Mouse (Mus musculus): ENCODE data around the gene Tgfa. TPM values are rescaled to one million over a fixed set of nuclear protein-coding genes. Genes with fewer than 3 reads are reported as not detected.

Gene Tgfa
- polyA plus RNA-seq, 1 experiment from 2014 or later: 4.5 TPM

- H3K9me3 ChIP-seq (ENCODE audit: control insufficient read depth, low read length): no peaks in the 10 kb centered on the region
- no peak overlapping the region for H3K27ac ChIP-seq (replicated peaks; ENCODE audit: low read depth, low read length)
- ATAC-seq (ENCODE audit: low read depth) (no peak), DNase-seq (ENCODE audit: low spot score) (no peak)
- no peak overlapping the region for H3K4me3 ChIP-seq (ENCODE audit: low read depth, low read length)
- H3K4me1 ChIP-seq (ENCODE audit: control insufficient read depth, insufficient read depth, low read length): peaks cover 3% of the 10 kb centered on the region; the same call in 1 of the 2 replicates
- 66% methylated on average over 3 of the region's 3 CpGs for WGBS
- H3K9ac ChIP-seq (ENCODE audit: low read depth, low read length): no peak overlapping the region
- H3K36me3 ChIP-seq (ENCODE audit: control insufficient read depth, insufficient read depth, low read length): no peaks in the 10 kb centered on the region
- no peak overlapping the region for H3K4me2 ChIP-seq (ENCODE audit: low read depth, low read length)
- no peaks in the 10 kb centered on the region for H3K27me3 ChIP-seq (replicated peaks; ENCODE audit: control insufficient read depth, insufficient read depth, low read length)
Measured at GRCm38 (mm10) chr6:86160878-86161277, 34.1 kb upstream of the Tgfa start.

DNA sequence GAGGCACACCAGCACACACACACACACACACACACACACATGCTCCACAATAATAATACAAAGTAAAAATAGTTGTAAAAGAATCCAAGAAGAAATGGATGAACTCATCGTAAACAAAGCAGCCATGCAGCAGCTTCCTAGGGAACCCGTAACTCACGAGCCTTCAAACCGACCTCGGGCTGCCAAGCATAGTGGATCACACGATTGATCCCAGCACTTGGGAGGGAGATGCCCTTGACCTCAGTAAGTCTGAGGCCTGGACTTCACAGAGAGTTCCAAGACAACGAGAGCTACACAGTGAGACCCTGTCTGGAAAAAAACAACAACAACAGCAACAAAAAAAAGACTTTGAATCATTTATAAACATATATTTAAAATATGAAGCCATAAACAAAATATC, 33.4 kb upstream of the Tgfa start:
- no peaks in the 10 kb centered on the region for H3K9me3 ChIP-seq (ENCODE audit: control insufficient read depth, low read length)
- no peak overlapping the region for H3K4me3 ChIP-seq (ENCODE audit: low read depth, low read length)
- H3K9ac ChIP-seq (ENCODE audit: low read depth, low read length): no peak overlapping the region
- no peaks in the 10 kb centered on the region for H3K36me3 ChIP-seq (ENCODE audit: control insufficient read depth, insufficient read depth, low read length)
- DNase-seq (ENCODE audit: low spot score): no peak
- no peak overlapping the region for H3K27ac ChIP-seq (replicated peaks; ENCODE audit: low read depth, low read length)
- WGBS: 47% methylated on average over 7 of the region's 7 CpGs
- peaks cover 3% of the 10 kb centered on the region; the same call in 1 of the 2 replicates for H3K4me1 ChIP-seq (ENCODE audit: control insufficient read depth, insufficient read depth, low read length)
- ATAC-seq (ENCODE audit: low read depth): no peak
- no peak overlapping the region for H3K4me2 ChIP-seq (ENCODE audit: low read depth, low read length)
- H3K27me3 ChIP-seq (replicated peaks; ENCODE audit: control insufficient read depth, insufficient read depth, low read length): no peaks in the 10 kb centered on the region

DNA sequence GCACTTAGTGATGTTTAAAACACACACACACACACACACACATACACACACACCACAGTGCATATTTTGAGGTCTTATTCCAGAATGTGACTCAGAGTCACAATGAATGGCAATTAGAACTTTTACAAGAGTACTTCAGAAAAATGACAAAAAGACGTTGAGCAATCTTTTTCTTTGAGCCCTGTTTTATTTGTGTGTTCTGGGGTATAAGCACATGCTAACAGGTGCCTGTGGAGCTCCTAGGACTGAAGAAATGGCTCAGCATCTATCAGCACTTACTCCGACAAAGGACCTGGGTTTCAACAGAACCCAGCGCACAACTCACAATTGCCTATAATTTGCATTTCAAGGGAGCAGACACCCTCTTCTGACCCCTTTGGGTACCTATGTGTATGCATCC, 31.0 kb upstream of the Tgfa start:
- no peaks in the 10 kb centered on the region for H3K36me3 ChIP-seq (ENCODE audit: control insufficient read depth, insufficient read depth, low read length)
- 56% methylated on average over 3 of the region's 3 CpGs for WGBS
- no peak overlapping the region for H3K4me2 ChIP-seq (ENCODE audit: low read depth, low read length)
- no peaks in the 10 kb centered on the region for H3K27me3 ChIP-seq (replicated peaks; ENCODE audit: control insufficient read depth, insufficient read depth, low read length)
- H3K4me3 ChIP-seq (ENCODE audit: low read depth, low read length): no peak overlapping the region
- no peak overlapping the region for H3K27ac ChIP-seq (replicated peaks; ENCODE audit: low read depth, low read length)
- peaks cover 2% of the 10 kb centered on the region for H3K4me1 ChIP-seq (ENCODE audit: control insufficient read depth, insufficient read depth, low read length)
- no peak overlapping the region for H3K9ac ChIP-seq (ENCODE audit: low read depth, low read length)
- no peaks in the 10 kb centered on the region for H3K9me3 ChIP-seq (ENCODE audit: control insufficient read depth, low read length)
- DNase-seq (ENCODE audit: low spot score) (no peak), ATAC-seq (ENCODE audit: low read depth) (no peak)

DNA sequence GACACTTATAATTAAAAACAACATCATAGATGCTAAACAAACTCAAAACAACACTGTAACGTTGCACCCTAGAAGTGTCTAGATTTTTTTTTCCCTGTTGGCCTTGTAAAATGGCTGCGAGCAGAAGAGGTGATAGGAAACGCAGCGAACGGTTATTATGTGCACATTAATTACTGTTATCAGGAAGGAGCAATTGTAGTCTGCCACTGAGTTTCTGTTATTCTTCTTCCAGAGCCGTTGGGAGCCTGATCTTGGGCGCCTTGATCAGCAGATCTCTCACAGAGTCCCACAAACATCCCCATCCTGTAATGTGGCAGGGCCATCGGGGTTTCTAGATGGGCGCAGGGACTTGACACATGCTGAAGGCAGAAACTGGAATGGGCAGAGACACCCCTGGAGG, 28.6 kb upstream of the Tgfa start:
- ATAC-seq (ENCODE audit: low read depth) (no peak), DNase-seq (ENCODE audit: low spot score) (no peak)
- Histone ChIP-seq H3K36me3 (ENCODE audit: control insufficient read depth, insufficient read depth, low read length) (no peaks in the 10 kb centered on the region), H3K4me3 (ENCODE audit: low read depth, low read length) (no peak overlapping the region), H3K9me3 (ENCODE audit: control insufficient read depth, low read length) (no peaks in the 10 kb centered on the region), H3K27ac (replicated peaks; ENCODE audit: low read depth, low read length) (no peak overlapping the region), H3K9ac (ENCODE audit: low read depth, low read length) (no peak overlapping the region), H3K27me3 (replicated peaks; ENCODE audit: control insufficient read depth, insufficient read depth, low read length) (no peaks in the 10 kb centered on the region), H3K4me2 (ENCODE audit: low read depth, low read length) (no peak overlapping the region), H3K4me1 (ENCODE audit: control insufficient read depth, insufficient read depth, low read length) (peaks cover 4% of the 10 kb centered on the region)
- 84% methylated on average over 9 of the region's 9 CpGs for WGBS

- peaks cover 4% of the 10 kb centered on the region for H3K4me1 ChIP-seq (ENCODE audit: control insufficient read depth, insufficient read depth, low read length)
- 43% methylated on average over 5 of the region's 5 CpGs for WGBS
- DNase-seq (ENCODE audit: low spot score) (peak; percentile 20), ATAC-seq (ENCODE audit: low read depth) (no peak)
- H3K36me3 ChIP-seq (ENCODE audit: control insufficient read depth, insufficient read depth, low read length): no peaks in the 10 kb centered on the region
- no peak overlapping the region for H3K27ac ChIP-seq (replicated peaks; ENCODE audit: low read depth, low read length)
- H3K27me3 ChIP-seq (replicated peaks; ENCODE audit: control insufficient read depth, insufficient read depth, low read length): no peaks in the 10 kb centered on the region
- no peaks in the 10 kb centered on the region for H3K9me3 ChIP-seq (ENCODE audit: control insufficient read depth, low read length)
- no peak overlapping the region for H3K4me2 ChIP-seq (ENCODE audit: low read depth, low read length)
- no peak overlapping the region for H3K4me3 ChIP-seq (ENCODE audit: low read depth, low read length)
- no peak overlapping the region for H3K9ac ChIP-seq (ENCODE audit: low read depth, low read length)
Measured at GRCm38 (mm10) chr6:86167851-86168250, 27.2 kb upstream of the Tgfa start.

DNA sequence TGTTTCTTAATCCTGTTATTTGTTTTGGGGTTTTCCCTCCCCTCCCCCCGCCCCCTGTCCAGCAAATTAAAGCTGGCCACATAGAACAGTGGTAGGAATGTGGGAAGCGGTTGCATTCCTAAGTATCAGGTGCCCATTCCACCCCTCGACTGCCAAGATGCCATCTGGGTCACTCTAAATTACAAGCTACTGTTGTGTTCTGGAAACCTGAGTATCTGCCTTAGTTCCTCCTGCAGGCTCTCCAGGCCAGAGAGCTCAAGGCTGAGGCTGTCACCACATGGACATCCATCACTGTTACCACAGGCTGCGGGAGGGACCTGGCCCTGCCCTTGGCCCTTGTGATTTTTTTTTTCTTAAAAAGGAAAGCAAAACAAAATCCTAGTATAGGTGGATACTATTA, 25.9 kb upstream of the Tgfa start:
- no peak overlapping the region for H3K4me3 ChIP-seq (ENCODE audit: low read depth, low read length)
- H3K9ac ChIP-seq (ENCODE audit: low read depth, low read length): no peak overlapping the region
- no peaks in the 10 kb centered on the region for H3K9me3 ChIP-seq (ENCODE audit: control insufficient read depth, low read length)
- H3K36me3 ChIP-seq (ENCODE audit: control insufficient read depth, insufficient read depth, low read length): no peaks in the 10 kb centered on the region
- no peak overlapping the region for H3K27ac ChIP-seq (replicated peaks; ENCODE audit: low read depth, low read length)
- peak; percentile 77; the same call in 1 of the 2 replicates for ATAC-seq (ENCODE audit: low read depth)
- no peak overlapping the region for H3K4me2 ChIP-seq (ENCODE audit: low read depth, low read length)
- H3K4me1 ChIP-seq (ENCODE audit: control insufficient read depth, insufficient read depth, low read length): peaks cover 4% of the 10 kb centered on the region
- no peaks in the 10 kb centered on the region for H3K27me3 ChIP-seq (replicated peaks; ENCODE audit: control insufficient read depth, insufficient read depth, low read length)
- WGBS: 41% methylated on average over 4 of the region's 4 CpGs
- DNase-seq (ENCODE audit: low spot score): peak; percentile 59

- H3K4me3 ChIP-seq (ENCODE audit: low read depth, low read length): no peak overlapping the region
- no peak overlapping the region for H3K27ac ChIP-seq (replicated peaks; ENCODE audit: low read depth, low read length)
- 58% methylated on average over 5 of the region's 5 CpGs for WGBS
- no peaks in the 10 kb centered on the region for H3K27me3 ChIP-seq (replicated peaks; ENCODE audit: control insufficient read depth, insufficient read depth, low read length)
- no peak overlapping the region for H3K4me2 ChIP-seq (ENCODE audit: low read depth, low read length)
- H3K36me3 ChIP-seq (ENCODE audit: control insufficient read depth, insufficient read depth, low read length): no peaks in the 10 kb centered on the region
- no peak overlapping the region for H3K9ac ChIP-seq (ENCODE audit: low read depth, low read length)
- DNase-seq (ENCODE audit: low spot score) (peak; percentile 33), ATAC-seq (ENCODE audit: low read depth) (no peak)
- H3K4me1 ChIP-seq (ENCODE audit: control insufficient read depth, insufficient read depth, low read length): peaks cover 12% of the 10 kb centered on the region; the same call in 1 of the 2 replicates
- H3K9me3 ChIP-seq (ENCODE audit: control insufficient read depth, low read length): no peaks in the 10 kb centered on the region
Measured at GRCm38 (mm10) chr6:86176236-86176635, 18.8 kb upstream of the Tgfa start.

GRCm38 (mm10) chr6:86176721-86177120, 18.3 kb upstream of the Tgfa start:
- Histone ChIP-seq H3K9ac (ENCODE audit: low read depth, low read length) (no peak overlapping the region), H3K27me3 (replicated peaks; ENCODE audit: control insufficient read depth, insufficient read depth, low read length) (no peaks in the 10 kb centered on the region), H3K4me3 (ENCODE audit: low read depth, low read length) (no peak overlapping the region), H3K36me3 (ENCODE audit: control insufficient read depth, insufficient read depth, low read length) (no peaks in the 10 kb centered on the region), H3K4me2 (ENCODE audit: low read depth, low read length) (no peak overlapping the region), H3K9me3 (ENCODE audit: control insufficient read depth, low read length) (no peaks in the 10 kb centered on the region), H3K27ac (replicated peaks; ENCODE audit: low read depth, low read length) (no peak overlapping the region), H3K4me1 (ENCODE audit: control insufficient read depth, insufficient read depth, low read length) (peaks cover 12% of the 10 kb centered on the region; the same call in 1 of the 2 replicates)
- no peak for ATAC-seq (ENCODE audit: low read depth)
- 47% methylated on average over 6 of the region's 6 CpGs for WGBS
- peak; percentile 38 for DNase-seq (ENCODE audit: low spot score)

GRCm38 (mm10) chr6:86177331-86177982, 17.6 kb upstream of the Tgfa start:
- WGBS: 91% methylated on average over 9 of the region's 9 CpGs
- Histone ChIP-seq H3K9me3 (ENCODE audit: control insufficient read depth, low read length) (no peaks in the 10 kb centered on the region), H3K9ac (ENCODE audit: low read depth, low read length) (no peak overlapping the region), H3K27ac (replicated peaks; ENCODE audit: low read depth, low read length) (no peak overlapping the region), H3K4me3 (ENCODE audit: low read depth, low read length) (no peak overlapping the region), H3K27me3 (replicated peaks; ENCODE audit: control insufficient read depth, insufficient read depth, low read length) (no peaks in the 10 kb centered on the region), H3K4me2 (ENCODE audit: low read depth, low read length) (no peak overlapping the region), H3K36me3 (ENCODE audit: control insufficient read depth, insufficient read depth, low read length) (no peaks in the 10 kb centered on the region), H3K4me1 (ENCODE audit: control insufficient read depth, insufficient read depth, low read length) (peaks cover 12% of the 10 kb centered on the region; the same call in 1 of the 2 replicates)
- ATAC-seq (ENCODE audit: low read depth) (no peak), DNase-seq (ENCODE audit: low spot score) (no peak)

Measured in embryonic facial prominence, embryonic 14.5 days (tissue).